Mouse (Mus musculus) kidney, postnatal 10 days (tissue): ENCODE results near the gene Gdf3.

ENCODE experiments used
- DNase-seq: peaks from one replicate; pipeline ENCODE4 v3.0.0; 2021; ENCODE audit warnings: mixed read lengths

The Gdf3 gene

DNA sequence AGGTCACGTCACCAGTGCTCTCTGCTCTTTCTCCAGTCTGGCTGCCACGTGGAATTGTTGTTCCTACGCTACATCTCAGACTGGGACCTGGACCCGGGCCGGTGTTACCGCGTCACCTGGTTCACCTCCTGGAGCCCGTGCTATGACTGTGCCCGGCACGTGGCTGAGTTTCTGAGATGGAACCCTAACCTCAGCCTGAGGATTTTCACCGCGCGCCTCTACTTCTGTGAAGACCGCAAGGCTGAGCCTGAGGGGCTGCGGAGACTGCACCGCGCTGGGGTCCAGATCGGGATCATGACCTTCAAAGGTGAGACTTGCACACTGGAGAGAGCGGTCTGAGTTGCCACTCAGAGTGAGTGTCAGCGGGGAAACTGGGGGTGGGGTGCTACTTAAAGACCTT, 48.9 kb downstream of the Gdf3 start:
- DNase-seq = peak; percentile 11

- peak; percentile 82 for DNase-seq
These were observed 49.5 kb downstream of the Gdf3 start for GRCm38 (mm10) chr6:122560427-122560826.

DNA sequence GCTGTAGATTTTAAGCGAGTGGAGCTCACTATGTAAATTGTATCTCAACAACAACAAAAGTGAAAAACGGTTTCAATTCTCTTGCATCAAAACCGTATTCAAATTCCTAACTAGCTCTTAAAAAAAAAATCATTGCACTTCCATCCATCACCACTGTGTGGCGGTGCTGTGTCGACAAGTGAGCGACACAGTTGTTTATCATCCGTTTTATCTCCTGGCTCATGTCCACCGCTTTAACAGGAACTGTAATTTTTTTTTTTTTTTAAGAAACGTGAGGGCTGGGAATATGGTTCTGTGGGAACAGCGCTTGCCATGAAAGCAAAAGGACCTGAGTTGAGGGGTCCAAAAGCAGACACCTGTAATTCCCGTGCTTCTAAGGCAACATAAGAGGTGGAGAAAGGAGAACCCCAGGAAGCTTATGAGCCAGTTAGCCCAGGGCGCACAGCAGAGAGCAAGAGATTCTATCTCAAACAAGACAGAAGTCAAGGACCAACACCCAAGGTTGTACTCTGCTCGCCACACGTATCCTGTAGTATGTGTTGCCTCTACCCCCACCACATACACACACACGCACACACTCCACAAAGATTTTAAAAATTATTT, 52.8 kb downstream of the Gdf3 start:
- DNase-seq = peak; percentile 86
